Mouse (Mus musculus) myocyte (in vitro differentiated cells): ENCODE measurements around the gene Snip1.

ENCODE experiments used
- CEBPB ChIP-seq: IDR thresholded peaks from 2 replicates; pipeline ENCODE4 v1.6.1; 2011; ENCODE audit warnings: mild to moderate bottlenecking, moderate library complexity; ENCODE audit not compliant: poor library complexity, insufficient read depth, severe bottlenecking
- E2F4 ChIP-seq: IDR thresholded peaks from one replicate; pipeline ENCODE4 v1.6.1; 2011; ENCODE audit warnings: mild to moderate bottlenecking, control low read depth, moderate library complexity; ENCODE audit not compliant: insufficient read depth
- MAX ChIP-seq: IDR thresholded peaks from one replicate; pipeline ENCODE4 v1.6.1; 2011; ENCODE audit warnings: low read depth, mild to moderate bottlenecking, control low read depth
- MYOD1 ChIP-seq, 3 experiments: IDR thresholded peaks; one replicate each; pipeline ENCODE4 v1.6.1; 2011; ENCODE audit warnings: control low read depth in 2 of 3, low read depth in 2 of 3, mild to moderate bottlenecking in 2 of 3, moderate library complexity in 1 of 3; ENCODE audit not compliant: insufficient read length in 2 of 3, control insufficient read depth in 1 of 3
- MYOG ChIP-seq, 3 experiments: IDR thresholded peaks; one replicate each; pipeline ENCODE4 v1.6.1; 2011; ENCODE audit warnings: control low read depth in 2 of 3, low read depth in 2 of 3, mild to moderate bottlenecking in 2 of 3; ENCODE audit not compliant: insufficient read length in 2 of 3, control insufficient read depth in 1 of 3, insufficient read depth in 1 of 3
- POLR2A ChIP-seq: IDR thresholded peaks from one replicate; pipeline ENCODE4 v1.6.1; 2011; ENCODE audit warnings: low read depth, mild to moderate bottlenecking, control low read depth, moderate library complexity; ENCODE audit not compliant: insufficient read length
- POLR2AphosphoS2 ChIP-seq: IDR thresholded peaks from one replicate; pipeline ENCODE4 v1.6.1; 2011; ENCODE audit warnings: low read depth, control low read depth; ENCODE audit not compliant: insufficient read length
- REST ChIP-seq: IDR thresholded peaks from one replicate; pipeline ENCODE4 v1.6.1; 2011; ENCODE audit warnings: mild to moderate bottlenecking, control low read depth, moderate library complexity; ENCODE audit not compliant: insufficient read depth, insufficient read length
- TCF12 ChIP-seq: IDR thresholded peaks from one replicate; pipeline ENCODE4 v1.6.1; 2011; ENCODE audit warnings: mild to moderate bottlenecking, control low read depth; ENCODE audit not compliant: poor library complexity, insufficient read depth, severe bottlenecking
- TCF3 ChIP-seq: IDR thresholded peaks from one replicate; pipeline ENCODE4 v1.6.1; 2011; ENCODE audit warnings: low read depth, control low read depth; ENCODE audit not compliant: insufficient read length
- USF1 ChIP-seq: IDR thresholded peaks from one replicate; pipeline ENCODE4 v1.6.1; 2011; ENCODE audit warnings: low read depth, mild to moderate bottlenecking, control low read depth, moderate library complexity

GRCm38 (mm10) chr4:125055385-125055784 lies 11.1 kb upstream of the Snip1 start:
- TF ChIP-seq MYOD1 (IDR thresholded peaks at IDR 0.05; ENCODE audit: control insufficient read depth in 1 of 3, insufficient read length in 2 of 3, low read depth in 2 of 3) (no peak), POLR2AphosphoS2 (no peak), POLR2A (no peak), E2F4 (no peak), MAX (no peak), CEBPB (no peak), REST (no peak), USF1 (no peak), TCF3 (no peak), MYOG (IDR thresholded peaks at IDR 0.05; ENCODE audit: control insufficient read depth in 1 of 3, insufficient read depth in 1 of 3, insufficient read length in 2 of 3, low read depth in 2 of 3) (no peak), TCF12 (no peak)
